Mouse (Mus musculus) intestine, embryonic 15.5 days (tissue): ENCODE results near the gene Fbxo11. TPM values are rescaled to one million over a fixed set of nuclear protein-coding genes. Genes with fewer than 3 reads are reported as not detected.
A peak's percentile ranks its signal among the peaks of the same experiment; 100 is the strongest.
"Not testable (repeated sequence)": the region's sequence is repeated elsewhere in the genome, so short reads cannot be mapped to it uniquely, and the experiment has no call there.

Source experiments
- ATAC-seq: fragments of 200-750 bp; cut with Nextera tagmentation; 2 replicates; pipeline ENCODE4 v1.8.0; 2017; ENCODE audit warnings: moderate TSS enrichment, moderate library complexity
- H3K27ac ChIP-seq: fragments of 300-500 bp; sonication (generic); 2 replicates; pipeline ENCODE4 v1.5.1; 2015; ENCODE audit warnings: mild to moderate bottlenecking, inconsistent platforms
- H3K27me3 ChIP-seq: fragments of 300-500 bp; sonication (generic); replicated peaks from 2 replicates; pipeline ENCODE4 v1.6.1; 2015; ENCODE audit warnings: inconsistent platforms
- H3K36me3 ChIP-seq: fragments of 300-500 bp; sonication (generic); 2 replicates; pipeline ENCODE4 v1.6.1; 2015; ENCODE audit warnings: inconsistent platforms
- H3K4me1 ChIP-seq: fragments of 300-500 bp; sonication (generic); replicated peaks from 2 replicates; pipeline ENCODE4 v1.6.1; 2015; ENCODE audit warnings: inconsistent platforms
- H3K4me2 ChIP-seq: fragments of 300-500 bp; sonication (generic); replicated peaks from 2 replicates; pipeline ENCODE4 v1.6.1; 2015; ENCODE audit warnings: mild to moderate bottlenecking, inconsistent platforms
- H3K4me3 ChIP-seq: fragments of 300-500 bp; sonication (generic); replicated peaks from 2 replicates; pipeline ENCODE4 v1.5.1; 2015; ENCODE audit warnings: inconsistent platforms
- H3K9ac ChIP-seq: fragments of 300-500 bp; sonication (generic); 2 replicates; pipeline ENCODE4 v1.6.1; 2015; ENCODE audit warnings: inconsistent platforms
- H3K9me3 ChIP-seq: fragments of 300-500 bp; sonication (generic); 2 replicates; pipeline ENCODE4 v1.6.1; 2016; ENCODE audit warnings: inconsistent platforms
- WGBS: fragments of 180-500 bp; shearing (Covaris S2); methylation state at CpG from one replicate; pipeline ENCODE4 v1.1.7; 2015; 5-methylcytosine and 5-hydroxymethylcytosine counted together
- polyA plus RNA-seq: library from polyadenylated mRNA; unstranded; fragments of >200 nt; fragmentation: Nextera tagmentation; extraction: Ambion mirVana; gene quantifications from 2 replicates; pipeline ENCODE4 v1.2.1, GENCODE M21; 2015

The Fbxo11 gene
- polyA plus RNA-seq, 1 experiment from 2014 or later: 12.9 TPM

GRCm38 (mm10) chr17:87971696-87972591, 93.1 kb downstream of the Fbxo11 start:
- H3K4me1 ChIP-seq, H3K9me3 ChIP-seq, H3K27ac ChIP-seq, H3K36me3 ChIP-seq, H3K4me2 ChIP-seq, H3K4me3 ChIP-seq, ATAC-seq, H3K27me3 ChIP-seq, H3K9ac ChIP-seq: not testable (repeated sequence)
- 86% methylated on average over 15 of the region's 15 CpGs for WGBS

- peak; percentile 81 for ATAC-seq
Observed at GRCm38 (mm10) chr17:87968483-87968926, 96.6 kb downstream of the Fbxo11 start.

GRCm38 (mm10) chr17:87963081-87964075, 101.7 kb downstream of the Fbxo11 start:
- H3K4me1 ChIP-seq: no peaks in the 10 kb centered on the region
- WGBS: 92% methylated on average over 13 of the region's 14 CpGs
- H3K4me2 ChIP-seq: no peak overlapping the region
- H3K36me3 ChIP-seq: no peaks in the 10 kb centered on the region
- H3K27me3 ChIP-seq: no peaks in the 10 kb centered on the region
- no peak overlapping the region for H3K4me3 ChIP-seq
- no peak overlapping the region for H3K9ac ChIP-seq
- no peak overlapping the region for H3K27ac ChIP-seq
- H3K9me3 ChIP-seq: no peaks in the 10 kb centered on the region
- ATAC-seq: no peak

More at GRCm38 (mm10) chr17:87968483-87968926, 96.6 kb downstream of the Fbxo11 start:
- H3K36me3 ChIP-seq, H3K9ac ChIP-seq, H3K4me3 ChIP-seq, H3K27me3 ChIP-seq, H3K4me1 ChIP-seq, H3K27ac ChIP-seq, H3K4me2 ChIP-seq, H3K9me3 ChIP-seq: not testable (repeated sequence)
- 45% methylated on average over 6 of the region's 8 CpGs for WGBS

- WGBS: 90% methylated on average over 5 of the region's 5 CpGs
- H3K4me3 ChIP-seq, ATAC-seq, H3K4me2 ChIP-seq, H3K36me3 ChIP-seq, H3K27ac ChIP-seq, H3K4me1 ChIP-seq, H3K27me3 ChIP-seq, H3K9me3 ChIP-seq, H3K9ac ChIP-seq: not testable (repeated sequence)
Observed at GRCm38 (mm10) chr17:87959931-87960330, 105.2 kb downstream of the Fbxo11 start.

- not testable (repeated sequence) for ATAC-seq, H3K9me3 ChIP-seq, H3K4me3 ChIP-seq, H3K9ac ChIP-seq, H3K27ac ChIP-seq, H3K4me2 ChIP-seq, H3K27me3 ChIP-seq, H3K36me3 ChIP-seq, H3K4me1 ChIP-seq
- WGBS: 95% methylated on average over 11 of the region's 11 CpGs
Observed at GRCm38 (mm10) chr17:87959406-87959805, 105.7 kb downstream of the Fbxo11 start.

GRCm38 (mm10) chr17:87958283-87958682, 106.8 kb downstream of the Fbxo11 start:
- Histone ChIP-seq H3K4me2 (no peak overlapping the region), H3K27ac (no peak overlapping the region), H3K9ac (no peak overlapping the region), H3K9me3 (no peaks in the 10 kb centered on the region), H3K4me1 (no peaks in the 10 kb centered on the region), H3K27me3 (no peaks in the 10 kb centered on the region), H3K4me3 (no peak overlapping the region), H3K36me3 (no peaks in the 10 kb centered on the region)
- no peak for ATAC-seq
- 69% methylated on average over 8 of the region's 8 CpGs for WGBS

- ATAC-seq: no peak
- no peak overlapping the region for H3K4me2 ChIP-seq
Observed at GRCm38 (mm10) chr17:87957096-87957840, 107.8 kb downstream of the Fbxo11 start.

GRCm38 (mm10) chr17:87954618-87955124, 110.4 kb downstream of the Fbxo11 start:
- not testable (repeated sequence) for H3K4me2 ChIP-seq, H3K4me3 ChIP-seq, ATAC-seq, H3K9me3 ChIP-seq, H3K4me1 ChIP-seq, H3K27me3 ChIP-seq, H3K27ac ChIP-seq, H3K36me3 ChIP-seq, H3K9ac ChIP-seq
- WGBS: 87% methylated on average over 13 of the region's 13 CpGs

More at GRCm38 (mm10) chr17:87957096-87957840, 107.8 kb downstream of the Fbxo11 start:
- H3K27ac ChIP-seq: no peak overlapping the region
- no peak overlapping the region for H3K9ac ChIP-seq
- H3K9me3 ChIP-seq: no peaks in the 10 kb centered on the region
- no peaks in the 10 kb centered on the region for H3K27me3 ChIP-seq
- no peaks in the 10 kb centered on the region for H3K36me3 ChIP-seq
- H3K4me3 ChIP-seq: no peak overlapping the region
- H3K4me1 ChIP-seq: no peaks in the 10 kb centered on the region
- WGBS: 76% methylated on average over 12 of the region's 12 CpGs

- 41% methylated on average over 16 of the region's 16 CpGs for WGBS
- Histone ChIP-seq H3K4me3 (no peak overlapping the region), H3K4me1 (no peaks in the 10 kb centered on the region), H3K9me3 (no peaks in the 10 kb centered on the region), H3K27ac (no peak overlapping the region), H3K27me3 (no peaks in the 10 kb centered on the region), H3K4me2 (no peak overlapping the region), H3K36me3 (no peaks in the 10 kb centered on the region), H3K9ac (no peak overlapping the region)
- peak; percentile 75 for ATAC-seq
Observed at GRCm38 (mm10) chr17:87948965-87949584, 116.0 kb downstream of the Fbxo11 start.
